Mouse (Mus musculus): ENCODE results near the gene Mast2. TPM values are rescaled to one million over a fixed set of nuclear protein-coding genes. Genes with fewer than 3 reads are reported as not detected.

The Mast2 gene
- polyA plus RNA-seq, 1 experiment: not detected

DNA sequence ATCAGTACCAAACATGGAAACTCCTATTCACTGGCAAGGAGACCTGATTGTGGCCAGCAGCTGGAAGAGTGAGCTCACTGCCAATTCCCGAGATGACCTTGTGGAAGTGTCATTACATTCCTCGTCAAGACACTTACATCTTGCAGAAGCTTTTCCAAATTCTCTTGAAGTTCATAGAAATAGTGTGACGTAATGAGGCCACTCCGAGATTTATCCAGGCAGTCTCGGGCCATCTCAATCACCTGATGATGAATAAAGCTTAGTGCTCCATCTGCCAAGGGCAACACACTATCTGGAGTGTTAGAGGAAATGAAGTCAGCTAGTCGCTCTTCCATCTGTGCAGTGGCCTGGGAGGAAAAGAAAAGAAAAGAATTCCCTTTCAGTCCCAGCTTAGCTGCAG is 141.9 kb downstream of the Mast2 start:
- Histone ChIP-seq H3K4me1 (ENCODE audit: control insufficient read depth, insufficient read depth, low read length) (no peaks in the 10 kb centered on the region), H3K4me3 (ENCODE audit: insufficient read depth, low read depth, low read length) (no peak overlapping the region), H3K27ac (ENCODE audit: insufficient read depth, low read depth, low read length) (no peak overlapping the region)
- WGBS: 87% methylated on average over 6 of the region's 6 CpGs
- no peak for TF ChIP-seq POLR2A (IDR thresholded peaks at IDR 0.05; ENCODE audit: insufficient read depth, low read depth, low read length)
- TF ChIP-seq CTCF (IDR thresholded peaks at IDR 0.05; ENCODE audit: insufficient read depth, low read depth, low read length): no peak

- no peak overlapping the region for H3K27ac ChIP-seq (ENCODE audit: insufficient read depth, low read depth, low read length)
- H3K4me3 ChIP-seq (ENCODE audit: insufficient read depth, low read depth, low read length): no peak overlapping the region
- WGBS: 90% methylated on average over 4 of the region's 4 CpGs
- H3K4me1 ChIP-seq (ENCODE audit: control insufficient read depth, insufficient read depth, low read length): no peaks in the 10 kb centered on the region
- TF ChIP-seq CTCF (IDR thresholded peaks at IDR 0.05; ENCODE audit: insufficient read depth, low read depth, low read length): no peak
- TF ChIP-seq POLR2A (IDR thresholded peaks at IDR 0.05; ENCODE audit: insufficient read depth, low read depth, low read length): no peak
These were observed 146.4 kb downstream of the Mast2 start for GRCm38 (mm10) chr4:116317575-116317974.

GRCm38 (mm10) chr4:116304551-116304950 is 159.4 kb downstream of the Mast2 start:
- TF ChIP-seq CTCF (IDR thresholded peaks at IDR 0.05; ENCODE audit: insufficient read depth, low read depth, low read length) (no peak), POLR2A (IDR thresholded peaks at IDR 0.05; ENCODE audit: insufficient read depth, low read depth, low read length) (no peak)
- WGBS: 7% methylated on average over 1 of the region's 1 CpGs

DNA sequence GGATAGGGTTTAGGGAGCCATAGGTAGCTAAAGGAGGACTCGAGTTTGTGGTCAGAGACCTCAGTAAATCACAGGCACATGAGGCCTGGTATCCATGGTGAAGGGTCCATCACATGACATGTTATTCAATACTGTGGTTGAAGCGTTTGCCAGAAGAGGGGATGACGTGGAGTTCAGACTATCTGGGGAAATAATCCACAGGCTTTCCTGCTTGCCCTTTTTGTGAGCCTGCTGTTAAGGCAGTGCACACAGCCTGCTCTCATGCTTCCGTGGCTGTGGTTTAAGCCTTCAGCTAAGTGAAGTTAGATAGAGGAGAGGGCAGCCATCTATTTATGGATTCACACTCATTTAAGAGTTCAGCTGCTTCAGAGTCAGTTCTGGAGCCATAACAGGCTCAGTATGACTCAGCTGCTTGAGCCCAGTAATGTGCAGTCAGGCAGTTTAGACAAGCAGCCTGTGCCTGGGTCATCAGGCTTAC is 163.1 kb downstream of the Mast2 start:
- TF ChIP-seq POLR2A (IDR thresholded peaks at IDR 0.05; ENCODE audit: insufficient read depth, low read depth, low read length) (no peak), CTCF (IDR thresholded peaks at IDR 0.05; ENCODE audit: insufficient read depth, low read depth, low read length) (no peak)
- Histone ChIP-seq H3K27ac (ENCODE audit: insufficient read depth, low read depth, low read length) (peak overlapping the region; percentile 27), H3K4me1 (ENCODE audit: control insufficient read depth, insufficient read depth, low read length) (peaks cover 4% of the 10 kb centered on the region; the same call in 1 of the 2 replicates), H3K4me3 (ENCODE audit: insufficient read depth, low read depth, low read length) (no peak overlapping the region)
- WGBS: 34% methylated on average over 4 of the region's 4 CpGs

More at GRCm38 (mm10) chr4:116304551-116304950, 159.4 kb downstream of the Mast2 start:
- peaks cover 3% of the 10 kb centered on the region; the same call in 1 of the 2 replicates for H3K4me1 ChIP-seq (ENCODE audit: control insufficient read depth, insufficient read depth, low read length)
- no peak overlapping the region for H3K27ac ChIP-seq (ENCODE audit: insufficient read depth, low read depth, low read length)
- H3K4me3 ChIP-seq (ENCODE audit: insufficient read depth, low read depth, low read length): no peak overlapping the region

DNA sequence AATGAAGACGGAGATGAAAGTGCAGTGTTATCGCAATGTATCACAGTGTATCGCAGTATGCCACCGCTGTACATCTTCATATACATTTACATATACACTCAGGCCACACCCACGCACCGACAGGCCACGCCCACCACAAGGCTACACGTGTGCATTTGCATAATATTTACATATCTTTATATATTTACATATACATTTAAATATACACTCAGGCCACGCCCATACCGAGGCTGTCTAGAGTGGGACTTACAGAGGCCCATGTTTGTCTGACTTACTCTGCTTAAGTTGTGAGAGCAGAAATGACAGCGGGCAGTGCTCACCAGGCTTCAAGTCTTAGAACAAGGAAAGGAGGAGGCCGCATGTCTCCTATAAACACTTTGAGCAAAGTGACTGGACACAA is 170.7 kb downstream of the Mast2 start:
- whole genome bisulfite sequencing: 93% methylated on average over 12 of the region's 12 CpGs
- no peak overlapping the region for H3K4me3 ChIP-seq (ENCODE audit: insufficient read depth, low read depth, low read length)
- no peaks in the 10 kb centered on the region for H3K4me1 ChIP-seq (ENCODE audit: control insufficient read depth, insufficient read depth, low read length)
- TF ChIP-seq POLR2A (IDR thresholded peaks at IDR 0.05; ENCODE audit: insufficient read depth, low read depth, low read length) (no peak), CTCF (IDR thresholded peaks at IDR 0.05; ENCODE audit: insufficient read depth, low read depth, low read length) (no peak)
- H3K27ac ChIP-seq (ENCODE audit: insufficient read depth, low read depth, low read length): no peak overlapping the region

GRCm38 (mm10) chr4:116291561-116291960 is 172.4 kb downstream of the Mast2 start:
- Histone ChIP-seq H3K27ac (ENCODE audit: insufficient read depth, low read depth, low read length) (no peak overlapping the region), H3K4me1 (ENCODE audit: control insufficient read depth, insufficient read depth, low read length) (no peaks in the 10 kb centered on the region), H3K4me3 (ENCODE audit: insufficient read depth, low read depth, low read length) (no peak overlapping the region)
- TF ChIP-seq CTCF (IDR thresholded peaks at IDR 0.05; ENCODE audit: insufficient read depth, low read depth, low read length) (no peak), POLR2A (IDR thresholded peaks at IDR 0.05; ENCODE audit: insufficient read depth, low read depth, low read length) (no peak)
- WGBS: 87% methylated on average over 6 of the region's 6 CpGs

- WGBS: 71% methylated on average over 2 of the region's 2 CpGs
- no peak overlapping the region for H3K27ac ChIP-seq (ENCODE audit: insufficient read depth, low read depth, low read length)
- H3K4me1 ChIP-seq (ENCODE audit: control insufficient read depth, insufficient read depth, low read length): no peaks in the 10 kb centered on the region
- no peak overlapping the region for H3K4me3 ChIP-seq (ENCODE audit: insufficient read depth, low read depth, low read length)
- TF ChIP-seq POLR2A (IDR thresholded peaks at IDR 0.05; ENCODE audit: insufficient read depth, low read depth, low read length) (no peak), CTCF (IDR thresholded peaks at IDR 0.05; ENCODE audit: insufficient read depth, low read depth, low read length) (no peak)
These were observed 181.8 kb downstream of the Mast2 start for GRCm38 (mm10) chr4:116282211-116282610.

- TF ChIP-seq CTCF (IDR thresholded peaks at IDR 0.05; ENCODE audit: insufficient read depth, low read depth, low read length) (no peak), POLR2A (IDR thresholded peaks at IDR 0.05; ENCODE audit: insufficient read depth, low read depth, low read length) (no peak)
- WGBS: 97% methylated on average over 6 of the region's 6 CpGs
- Histone ChIP-seq H3K27ac (ENCODE audit: insufficient read depth, low read depth, low read length) (no peak overlapping the region), H3K4me3 (ENCODE audit: insufficient read depth, low read depth, low read length) (no peak overlapping the region), H3K4me1 (ENCODE audit: control insufficient read depth, insufficient read depth, low read length) (no peaks in the 10 kb centered on the region)
These were observed 195.8 kb downstream of the Mast2 start for GRCm38 (mm10) chr4:116268220-116268619.

Other genes with a start within 250 kb of the Mast2 start
- gene Pik3r3, start 242.6 kb downstream of the Mast2 start, polyA plus RNA-seq (2012; ENCODE audit: insufficient read depth, insufficient read length, low replicate concordance, missing spikeins): not detected in 2 replicates
- gene Ipp, start 43.4 kb upstream of the Mast2 start, polyA plus RNA-seq (2012; ENCODE audit: insufficient read depth, insufficient read length, low replicate concordance, missing spikeins): not detected in 2 replicates
- gene Tmem69, start 91.8 kb upstream of the Mast2 start, polyA plus RNA-seq (2012; ENCODE audit: insufficient read depth, insufficient read length, low replicate concordance, missing spikeins): not detected in 2 replicates
- gene Gpbp1l1, start 93.5 kb upstream of the Mast2 start, polyA plus RNA-seq (2012; ENCODE audit: insufficient read depth, insufficient read length, low replicate concordance, missing spikeins): 174 TPM in 1 of 2 replicates, not detected in the other
- not detected in 2 replicates for gene Ccdc17, start 132.5 kb upstream of the Mast2 start, polyA plus RNA-seq (2012; ENCODE audit: insufficient read depth, insufficient read length, low replicate concordance, missing spikeins)
- not detected in 2 replicates for gene Nasp, start 163.8 kb upstream of the Mast2 start, polyA plus RNA-seq (2012; ENCODE audit: insufficient read depth, insufficient read length, low replicate concordance, missing spikeins)
- 1,277 TPM in 1 of 2 replicates, not detected in the other for gene Akr1a1, start 187.5 kb upstream of the Mast2 start, polyA plus RNA-seq (2012; ENCODE audit: insufficient read depth, insufficient read length, low replicate concordance, missing spikeins)
- gene Prdx1, start 221.4 kb upstream of the Mast2 start, polyA plus RNA-seq (2012; ENCODE audit: insufficient read depth, insufficient read length, low replicate concordance, missing spikeins): 633 TPM in 1 of 2 replicates, not detected in the other
- gene Mmachc, start 244.2 kb upstream of the Mast2 start, polyA plus RNA-seq (2012; ENCODE audit: insufficient read depth, insufficient read length, low replicate concordance, missing spikeins): not detected in 2 replicates
- gene Ccdc163, start 244.3 kb upstream of the Mast2 start, polyA plus RNA-seq (2012; ENCODE audit: insufficient read depth, insufficient read length, low replicate concordance, missing spikeins): not detected in 2 replicates